Mouse (Mus musculus) heart, postnatal 10 days (tissue): ENCODE data around the gene Lzic. TPM values are rescaled to one million over a fixed set of nuclear protein-coding genes. Genes with fewer than 3 reads are reported as not detected.
A peak's percentile ranks its signal among the peaks of the same experiment; 100 is the strongest.
"Not testable (repeated sequence)": the region's sequence is repeated elsewhere in the genome, so short reads cannot be mapped to it uniquely, and the experiment has no call there.

Source experiments
- DNase-seq, 2 experiments: peaks; one replicate each; pipeline ENCODE4 v3.0.0; 2021
- intact Hi-C: fragments of 180-260 bp; cut with DNase I; formaldehyde crosslinking; loops from one replicate; pipeline ENCODE4 v1.15.1; 2025
- total RNA-seq, 2 experiments: library from RNA; stranded (reverse); gene quantifications; 2 replicates each; pipeline ENCODE4 v1.2.3; 2021

Gene Lzic
- total RNA-seq: 10 to 100 TPM; 54.9 to 59.9 TPM

GRCm38 (mm10) chr4:149485053-149485824 lies at the start of gene Lzic, which contains the start of gene Nmnat1:
Lzic (plus strand) TSS chr4:149485229.
Nmnat1 (minus strand) TSS chr4:149485202.
- intact Hi-C loops: loop anchor here (10.0 kb wide), 1 partner anchor 340 kb away; no protein-coding TSS in a partner anchor
- DNase-seq: peak; percentile 96 to 97

DNA sequence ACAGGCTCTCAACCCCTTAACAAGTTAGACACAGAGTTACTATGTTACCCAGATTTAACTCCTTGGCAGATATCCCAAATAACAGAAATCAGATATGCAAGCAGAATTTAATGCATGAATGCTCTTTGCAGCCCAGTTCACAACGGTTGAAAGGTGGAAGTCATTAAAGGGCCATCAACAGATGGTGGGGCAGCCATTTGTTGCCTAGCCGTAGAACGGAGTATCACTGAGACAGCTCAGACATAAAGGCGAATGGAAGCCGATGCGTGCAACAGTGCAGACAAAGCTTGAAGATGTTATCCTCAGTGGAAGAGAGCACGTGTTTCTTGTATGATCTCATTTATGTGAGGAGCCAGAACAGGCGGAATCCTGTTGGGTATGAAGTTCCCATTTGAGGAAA lies 44.5 kb upstream of the Lzic start:
- intact Hi-C loops: no loop called here
- DNase-seq: no peak

GRCm38 (mm10) chr4:149442436-149442835 lies 42.6 kb upstream of the Lzic start:
- intact Hi-C loops: no loop called here
- DNase-seq: peak; percentile 53 to 56

DNA sequence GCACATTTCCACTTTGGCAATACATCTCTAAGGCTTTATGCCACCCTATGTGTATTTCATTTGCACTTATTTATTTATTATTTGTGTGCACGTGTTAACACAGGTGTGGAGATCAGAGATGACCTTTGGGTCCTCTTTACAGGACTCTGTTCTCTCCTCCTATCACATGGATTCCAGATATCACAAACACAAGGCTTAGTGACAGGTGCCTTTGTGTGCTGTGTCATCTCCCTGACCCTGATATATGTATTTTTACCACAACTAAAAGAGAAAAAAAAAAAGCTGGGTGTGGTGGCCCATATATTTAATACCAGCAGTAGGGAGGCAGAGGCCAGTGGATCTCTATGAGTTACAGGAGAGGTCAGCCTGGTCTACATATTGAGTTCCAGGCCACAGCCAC lies 40.6 kb upstream of the Lzic start:
- no peak for DNase-seq
- intact Hi-C loops: loop anchor here (2.0 kb wide), 1 partner anchor 20 kb away; no protein-coding TSS in a partner anchor

- peak; percentile 94 to 95 for DNase-seq
- intact Hi-C loops: loop anchor here (2.0 to 5.0 kb wide), 2 partner anchors 20 to 73 kb away; no protein-coding TSS in a partner anchor
These were observed 39.9 kb upstream of the Lzic start for GRCm38 (mm10) chr4:149444964-149445701.

DNA sequence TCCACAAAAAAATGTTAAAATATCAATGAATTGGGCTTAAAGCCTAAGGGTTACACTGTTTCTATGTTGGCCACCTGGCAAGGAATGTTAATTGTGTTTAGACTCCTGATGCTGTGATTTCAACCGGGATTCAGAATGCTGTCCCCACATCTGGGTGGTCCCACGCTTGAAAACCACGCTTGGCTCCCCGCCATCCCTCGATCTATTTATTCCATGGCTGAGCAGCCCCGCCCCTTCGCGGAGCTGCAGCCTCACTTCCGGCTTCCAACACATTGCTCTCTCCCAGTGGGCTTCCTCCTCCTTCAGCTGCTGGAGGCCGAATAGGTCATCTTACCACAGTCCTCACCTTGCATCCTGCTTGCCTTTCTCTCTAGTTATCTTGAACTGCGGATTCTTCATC lies 39.2 kb upstream of the Lzic start:
- intact Hi-C loops: loop anchor here (2.0 to 5.0 kb wide), 2 partner anchors 21 to 74 kb away; no protein-coding TSS in a partner anchor
- DNase-seq: peak; percentile 56 to 65

GRCm38 (mm10) chr4:149446309-149446708 lies 38.7 kb upstream of the Lzic start:
- intact Hi-C loops: loop anchor here (5.0 kb wide), 1 partner anchor 74 kb away; no protein-coding TSS in a partner anchor
- no peak for DNase-seq

DNA sequence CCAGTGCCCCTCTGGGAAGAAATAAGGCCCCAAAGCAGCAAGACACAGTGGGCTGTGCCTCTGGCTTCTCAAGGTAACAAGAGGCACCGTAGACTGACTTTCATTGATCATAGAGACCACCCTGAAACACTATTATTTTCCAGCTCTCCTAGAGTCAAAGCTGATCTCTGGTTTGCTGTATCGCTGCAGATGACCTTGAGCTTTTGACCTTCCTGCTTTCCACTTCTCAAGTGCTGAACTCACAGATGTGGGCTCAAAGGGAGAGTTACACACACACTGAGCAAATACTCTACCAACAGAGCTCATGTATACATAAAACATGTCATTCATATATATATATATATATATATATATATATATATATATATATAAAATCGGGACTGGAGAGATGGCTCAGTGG lies 34.4 kb upstream of the Lzic start:
- intact Hi-C loops: no loop called here
- no peak for DNase-seq

DNA sequence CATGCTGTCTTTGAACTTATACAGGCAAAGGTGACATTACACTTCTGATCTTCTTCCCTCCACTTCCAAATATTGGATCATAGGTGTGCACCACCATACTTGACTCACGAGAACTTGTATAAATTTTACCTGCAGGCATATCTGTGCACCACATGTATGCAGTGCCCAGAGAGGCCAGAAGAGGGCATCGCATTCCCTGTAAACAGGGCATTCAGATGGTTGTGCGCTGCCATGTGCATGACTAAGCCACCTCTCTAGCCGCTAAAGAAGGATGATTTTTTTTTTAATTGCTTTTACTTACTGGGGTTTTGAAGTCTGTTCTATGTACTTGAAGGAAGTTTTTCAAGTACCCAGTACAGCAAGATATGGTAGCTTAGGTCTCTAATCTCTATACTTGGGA lies 31.4 kb upstream of the Lzic start:
- peak; percentile 48 to 64 for DNase-seq
- intact Hi-C loops: no loop called here

DNA sequence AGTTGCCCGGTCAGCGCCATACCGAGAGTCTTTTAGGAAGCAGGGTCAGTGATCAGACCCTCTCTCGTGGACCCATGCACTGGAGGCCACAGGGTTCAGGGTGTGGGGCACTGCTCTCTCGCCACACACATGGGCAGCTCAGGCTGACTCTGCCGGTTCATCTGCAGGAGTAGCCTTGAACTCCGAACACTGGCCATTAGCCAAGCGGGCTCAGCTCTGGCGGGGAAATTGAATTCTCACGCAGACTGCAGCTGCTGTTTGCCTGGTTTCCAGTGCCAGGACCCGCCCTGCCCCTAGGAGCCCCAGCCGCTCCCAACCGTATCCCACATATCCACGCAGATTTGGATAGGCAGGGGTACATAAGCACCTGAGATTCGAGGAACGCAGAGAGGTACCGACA lies 30.8 kb upstream of the Lzic start:
- intact Hi-C loops: no loop called here
- no peak for DNase-seq

DNA sequence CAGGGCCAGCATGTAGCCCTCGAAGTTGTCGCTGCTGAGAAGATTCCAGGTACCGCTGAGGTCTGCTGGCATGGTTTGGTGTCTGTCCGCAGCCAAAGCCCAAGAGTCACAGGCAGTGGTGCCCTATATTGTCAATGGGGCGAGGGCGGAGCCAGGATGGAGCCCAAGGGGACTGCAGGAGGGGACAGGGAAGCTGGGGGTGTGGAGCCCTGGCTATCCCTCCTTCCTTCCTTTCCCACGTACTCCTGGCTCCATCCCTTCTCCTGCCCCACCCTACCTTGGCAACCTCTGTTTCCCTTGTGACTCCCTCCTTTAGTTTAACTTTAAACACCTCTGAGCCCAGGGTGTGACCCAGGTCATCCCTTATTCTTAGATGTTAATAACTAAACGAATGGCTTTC lies 30.1 kb upstream of the Lzic start, which contains the start of gene Rbp7:
TSS of gene Rbp7 (minus strand) at position 100 of the 400 bp plus-strand sequence.
- intact Hi-C loops: no loop called here
- DNase-seq: no peak

GRCm38 (mm10) chr4:149457163-149457562 lies 27.9 kb upstream of the Lzic start:
- intact Hi-C loops, DNase-seq: not testable (repeated sequence)

DNA sequence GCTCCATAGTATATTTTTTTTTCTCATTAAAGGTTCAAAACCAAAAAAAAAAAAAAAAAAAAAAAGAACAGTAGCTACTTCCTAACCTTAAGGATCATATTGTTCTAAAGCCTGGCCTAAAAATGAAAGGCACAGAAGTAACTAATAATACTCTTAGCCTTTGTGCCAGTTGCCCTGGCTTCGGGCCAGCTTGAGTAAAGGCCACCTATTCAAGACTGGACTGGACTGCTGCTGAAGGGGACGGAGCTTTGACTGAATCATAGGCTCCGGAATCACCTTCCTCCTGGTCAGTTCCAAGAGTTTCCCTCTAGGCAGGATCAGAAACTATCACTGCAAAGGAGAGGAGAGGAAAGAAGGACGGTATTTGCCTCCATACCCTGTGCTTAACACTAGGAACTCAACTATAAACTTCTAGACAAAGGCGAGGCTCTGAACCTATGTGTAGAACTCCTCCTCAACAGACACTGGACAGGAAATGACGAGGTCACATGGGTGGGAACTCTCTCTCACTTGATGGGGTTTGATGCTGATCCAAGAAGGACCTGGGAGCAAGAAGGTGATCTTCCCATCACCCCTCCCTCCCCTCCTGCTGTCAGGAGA lies 27.1 kb upstream of the Lzic start:
- peak; percentile 77 for DNase-seq
- intact Hi-C loops: no loop called here

GRCm38 (mm10) chr4:149458526-149458925 lies 26.5 kb upstream of the Lzic start:
- no peak for DNase-seq
- intact Hi-C loops: no loop called here

DNA sequence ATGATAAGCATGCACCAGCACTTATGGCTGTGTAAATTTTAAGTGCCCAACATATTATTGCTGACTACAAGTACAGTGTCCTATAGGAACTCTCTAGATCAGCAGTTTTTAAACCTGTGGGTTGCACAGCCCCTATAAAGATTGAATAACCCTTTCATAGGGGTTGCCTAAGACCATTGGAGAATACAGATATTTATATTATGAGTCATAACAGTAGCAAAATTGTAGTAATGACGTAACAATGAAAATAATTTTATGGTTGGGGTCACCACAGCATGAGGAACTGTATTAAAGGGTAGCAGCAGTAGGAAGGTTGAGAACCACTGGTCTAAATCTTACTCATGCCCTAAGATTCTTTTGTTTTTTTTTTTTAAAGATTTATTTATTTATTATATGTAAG lies 25.6 kb upstream of the Lzic start:
- intact Hi-C loops: no loop called here
- DNase-seq: no peak

DNA sequence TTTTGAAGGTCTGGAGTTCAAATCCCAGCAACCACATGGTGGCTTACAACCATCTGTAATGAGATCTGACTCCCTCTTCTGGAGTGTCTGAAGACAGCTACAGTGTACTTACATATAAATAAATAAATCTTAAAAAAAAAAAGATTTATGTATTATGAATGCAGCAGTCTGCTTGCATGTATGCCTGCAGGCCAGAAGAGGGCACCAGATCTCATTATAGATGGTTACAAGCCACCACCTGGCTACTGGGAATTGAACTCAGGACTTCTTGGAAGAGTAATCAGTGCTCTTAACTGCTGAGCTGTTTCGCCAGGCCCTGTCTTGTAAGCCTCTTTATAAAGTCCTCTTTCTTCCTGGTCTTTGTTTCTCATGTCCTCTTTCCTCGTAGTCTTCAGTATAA lies 24.6 kb upstream of the Lzic start:
- intact Hi-C loops, DNase-seq: not testable (repeated sequence)

DNA sequence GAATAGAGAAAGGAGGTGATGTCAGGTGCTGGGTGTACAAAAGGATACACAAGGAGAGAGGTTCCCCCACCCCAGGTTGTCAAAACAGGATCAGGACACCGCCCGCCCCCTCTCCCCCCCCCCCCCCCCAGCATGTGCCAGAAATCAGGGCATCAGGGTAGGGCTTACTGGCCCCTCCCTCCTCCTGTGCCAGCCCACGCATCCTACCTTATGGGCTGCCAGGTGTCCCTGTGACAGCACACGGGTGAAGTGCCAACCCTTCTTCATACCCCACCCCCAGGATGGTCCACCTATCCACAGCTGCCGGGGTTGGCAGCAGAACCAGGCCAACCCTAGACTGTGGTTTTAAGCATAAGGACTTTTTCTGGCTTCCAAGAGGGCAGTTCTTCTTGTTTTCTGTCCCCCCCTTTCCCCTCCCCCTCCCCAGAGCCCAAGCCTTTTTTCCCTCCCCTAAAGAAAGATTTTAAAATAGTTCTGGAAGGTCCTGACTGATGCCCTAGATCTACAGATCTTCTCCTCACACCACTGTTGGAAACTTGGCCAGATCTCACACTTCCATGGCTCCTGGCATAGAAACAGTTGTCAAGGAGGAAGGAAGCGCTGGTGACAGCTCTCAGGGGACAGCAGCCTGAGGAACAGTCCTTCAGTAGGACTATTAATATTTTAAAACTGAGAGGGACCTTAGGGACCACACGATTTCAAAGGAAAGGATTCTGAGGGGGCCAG lies 23.3 kb upstream of the Lzic start:
- intact Hi-C loops: no loop called here
- DNase-seq: peak in 1 of 2 experiments; percentile 37

DNA sequence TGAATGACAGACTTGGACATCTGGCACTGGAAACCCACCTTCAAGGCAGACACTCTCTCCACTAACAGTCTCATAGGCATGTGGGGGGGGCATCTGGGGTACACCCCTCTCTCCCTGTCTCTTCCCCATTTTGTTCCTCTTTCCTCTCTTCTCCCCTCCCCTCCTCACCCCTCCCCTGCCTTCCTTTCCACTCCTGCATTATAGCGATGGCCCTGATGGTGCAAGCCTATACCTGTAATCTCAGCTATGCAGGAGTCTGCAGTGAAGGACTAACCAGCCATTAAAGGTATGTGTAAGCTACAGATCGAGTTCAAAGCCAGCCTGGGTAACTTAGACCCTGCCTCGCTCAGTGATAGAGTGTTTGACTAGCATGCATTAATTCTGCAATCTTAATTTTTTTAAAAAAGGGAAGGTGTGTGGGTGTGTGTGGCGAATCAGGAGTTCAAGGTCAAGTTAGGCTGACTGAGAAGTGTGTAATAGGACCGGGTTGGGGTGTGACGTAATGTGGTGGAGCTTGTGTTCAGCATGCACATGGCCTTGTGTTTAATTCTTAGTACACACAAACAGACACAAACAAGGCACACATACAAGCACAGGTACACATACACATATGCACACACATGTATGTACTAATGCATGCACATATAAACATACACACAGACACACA lies 22.6 kb upstream of the Lzic start:
- DNase-seq: no peak
- intact Hi-C loops: no loop called here

GRCm38 (mm10) chr4:149463435-149463950 lies 21.5 kb upstream of the Lzic start:
- DNase-seq: no peak
- intact Hi-C loops: no loop called here

GRCm38 (mm10) chr4:149469557-149469956 lies 15.5 kb upstream of the Lzic start:
- intact Hi-C loops: no loop called here

More at GRCm38 (mm10) chr4:149469557-149469956, 15.5 kb upstream of the Lzic start:
- no peak for DNase-seq
